Mouse (Mus musculus) adrenal gland (tissue): ENCODE data around the gene Inpp4b.

Source experiments
- intact Hi-C: fragments of 180-260 bp; cut with DNase I; formaldehyde crosslinking; loops from one replicate; pipeline ENCODE4 v1.15.1; 2025

Gene Inpp4b

GRCm38 (mm10) chr8:81694893-81695292 is 352.5 kb downstream of the Inpp4b start:
- intact Hi-C loops = no loop called here

DNA sequence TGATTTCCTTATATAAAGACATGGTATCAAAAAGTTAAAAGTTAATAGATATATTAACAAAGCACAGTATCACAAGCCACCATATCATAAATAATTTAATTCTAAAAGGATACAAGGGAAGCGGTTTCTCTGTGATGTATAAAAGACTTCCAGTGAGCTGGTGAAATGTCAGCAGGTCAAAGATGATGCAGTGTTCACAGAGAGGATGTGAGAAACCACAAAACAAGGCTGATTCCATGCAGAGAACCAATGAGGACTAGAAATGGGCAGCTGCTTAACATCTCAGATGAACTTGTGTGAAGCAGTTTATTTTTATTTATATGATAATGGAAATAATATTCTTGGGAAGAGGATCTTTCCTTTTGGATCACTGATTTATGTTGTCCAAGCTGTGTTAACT is 359.7 kb downstream of the Inpp4b start:
- intact Hi-C loops = no loop called here

- intact Hi-C loops = loop anchor here (2.0 kb wide), 1 partner anchor 61 kb away; no protein-coding TSS in a partner anchor
These were observed 361.4 kb downstream of the Inpp4b start for GRCm38 (mm10) chr8:81703571-81704365.

GRCm38 (mm10) chr8:81707436-81707835 is 365.1 kb downstream of the Inpp4b start:
- intact Hi-C loops = no loop called here

DNA sequence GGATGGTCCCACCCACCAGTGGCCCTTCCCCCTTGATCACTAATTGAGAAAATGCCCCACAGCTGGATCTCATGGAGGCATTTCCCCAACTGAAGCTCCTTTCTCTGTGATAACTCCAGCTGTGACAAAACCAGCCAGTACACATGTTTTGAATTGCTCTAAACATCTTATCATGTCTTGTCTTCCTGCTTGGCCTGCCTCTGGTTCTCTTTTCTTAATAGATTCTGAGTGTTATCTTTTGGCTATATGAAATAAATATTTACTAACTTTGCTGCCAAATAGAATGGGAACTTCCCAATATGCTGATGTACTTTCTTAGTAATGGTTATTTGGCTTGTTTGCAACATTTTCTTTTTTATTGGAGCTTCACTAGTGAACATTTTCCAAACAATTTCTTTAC is 389.0 kb downstream of the Inpp4b start:
- intact Hi-C loops = no loop called here

DNA sequence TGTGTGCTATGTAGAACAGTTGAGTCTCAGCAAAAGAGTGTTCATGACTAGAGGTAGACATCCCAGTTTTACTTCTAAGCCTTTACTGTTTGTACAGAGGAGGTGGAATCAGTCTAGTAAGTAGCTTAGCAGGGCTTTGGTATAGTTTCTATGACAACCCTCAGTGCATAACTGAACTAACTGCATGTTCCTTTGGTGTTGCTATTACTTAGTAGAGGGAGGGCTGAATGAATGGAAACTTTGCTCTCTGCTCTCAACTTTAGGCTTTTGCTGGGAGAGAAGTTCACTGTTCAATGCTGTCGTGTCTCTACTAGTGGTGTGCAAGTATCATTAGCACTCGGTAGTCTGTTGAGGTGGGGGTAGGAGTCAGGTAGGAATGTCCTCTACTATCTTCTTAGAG is 393.3 kb downstream of the Inpp4b start:
- intact Hi-C loops = no loop called here

DNA sequence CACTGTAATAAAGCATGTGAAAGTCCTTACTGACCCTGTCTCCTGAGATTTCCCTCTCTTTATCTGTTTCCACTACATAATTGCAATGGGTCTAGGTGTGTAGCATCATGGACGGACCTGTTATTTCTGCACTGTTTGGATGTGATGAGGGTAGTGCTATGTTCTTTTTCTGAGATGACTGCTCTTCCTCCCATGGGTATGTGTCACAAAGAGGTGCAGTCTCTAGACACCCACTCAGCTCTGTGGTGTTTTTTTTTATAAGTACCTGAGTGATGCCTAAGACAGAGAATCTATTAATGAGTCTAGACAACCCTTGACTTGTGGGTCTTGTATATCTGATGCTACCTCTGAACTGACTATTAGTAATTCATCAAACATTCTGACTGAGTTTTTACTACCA is 393.7 kb downstream of the Inpp4b start:
- intact Hi-C loops = no loop called here

DNA sequence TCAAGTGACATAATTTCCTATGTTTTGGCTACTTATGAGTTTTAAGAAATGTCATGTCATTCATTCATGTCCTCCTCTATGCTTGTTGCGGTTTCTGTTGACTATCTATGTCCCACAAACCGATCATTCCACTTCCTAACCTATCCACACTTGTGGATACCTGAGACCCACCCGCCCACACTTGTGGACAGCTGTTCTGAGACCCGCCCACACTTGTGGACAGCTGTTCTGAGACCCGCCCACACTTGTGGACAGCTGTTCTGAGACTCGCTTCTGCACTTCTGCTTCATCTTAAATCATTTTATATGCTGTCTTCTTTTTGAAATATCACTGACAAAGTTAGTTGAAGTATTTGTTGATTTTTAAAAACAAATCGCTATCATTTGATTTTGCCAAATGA is 400.2 kb downstream of the Inpp4b start:
- intact Hi-C loops = no loop called here

- intact Hi-C loops = no loop called here
These were observed 400.7 kb downstream of the Inpp4b start for GRCm38 (mm10) chr8:81743040-81743439.

GRCm38 (mm10) chr8:81745439-81745838 is 403.1 kb downstream of the Inpp4b start:
- intact Hi-C loops = no loop called here

- intact Hi-C loops = no loop called here
These were observed 408.8 kb downstream of the Inpp4b start for GRCm38 (mm10) chr8:81751159-81751558.

- intact Hi-C loops = no loop called here
These were observed 414.3 kb downstream of the Inpp4b start for GRCm38 (mm10) chr8:81756663-81757062.

GRCm38 (mm10) chr8:81757580-81758144 is 415.3 kb downstream of the Inpp4b start:
- intact Hi-C loops = no loop called here

DNA sequence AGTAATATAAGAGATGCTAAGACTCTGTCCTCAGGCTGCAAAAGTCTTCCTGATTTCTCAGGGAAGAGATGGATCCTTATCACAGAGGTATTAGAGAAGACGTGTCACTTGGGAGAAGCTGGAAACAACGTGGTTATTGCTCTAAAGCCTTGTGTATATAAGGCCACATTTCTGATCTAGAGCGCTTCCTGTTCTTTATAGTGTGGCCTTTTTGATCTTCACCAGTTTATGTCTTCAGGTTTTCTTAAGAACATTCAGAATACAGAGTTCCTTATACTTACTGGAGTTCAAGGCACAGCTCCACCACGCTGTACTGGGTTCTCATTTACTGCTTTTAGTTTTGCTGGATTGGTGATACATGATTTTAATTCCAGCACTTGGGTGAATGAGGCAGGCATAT is 419.1 kb downstream of the Inpp4b start:
- intact Hi-C loops = no loop called here

GRCm38 (mm10) chr8:81766033-81766432 is 423.7 kb downstream of the Inpp4b start:
- intact Hi-C loops = no loop called here

DNA sequence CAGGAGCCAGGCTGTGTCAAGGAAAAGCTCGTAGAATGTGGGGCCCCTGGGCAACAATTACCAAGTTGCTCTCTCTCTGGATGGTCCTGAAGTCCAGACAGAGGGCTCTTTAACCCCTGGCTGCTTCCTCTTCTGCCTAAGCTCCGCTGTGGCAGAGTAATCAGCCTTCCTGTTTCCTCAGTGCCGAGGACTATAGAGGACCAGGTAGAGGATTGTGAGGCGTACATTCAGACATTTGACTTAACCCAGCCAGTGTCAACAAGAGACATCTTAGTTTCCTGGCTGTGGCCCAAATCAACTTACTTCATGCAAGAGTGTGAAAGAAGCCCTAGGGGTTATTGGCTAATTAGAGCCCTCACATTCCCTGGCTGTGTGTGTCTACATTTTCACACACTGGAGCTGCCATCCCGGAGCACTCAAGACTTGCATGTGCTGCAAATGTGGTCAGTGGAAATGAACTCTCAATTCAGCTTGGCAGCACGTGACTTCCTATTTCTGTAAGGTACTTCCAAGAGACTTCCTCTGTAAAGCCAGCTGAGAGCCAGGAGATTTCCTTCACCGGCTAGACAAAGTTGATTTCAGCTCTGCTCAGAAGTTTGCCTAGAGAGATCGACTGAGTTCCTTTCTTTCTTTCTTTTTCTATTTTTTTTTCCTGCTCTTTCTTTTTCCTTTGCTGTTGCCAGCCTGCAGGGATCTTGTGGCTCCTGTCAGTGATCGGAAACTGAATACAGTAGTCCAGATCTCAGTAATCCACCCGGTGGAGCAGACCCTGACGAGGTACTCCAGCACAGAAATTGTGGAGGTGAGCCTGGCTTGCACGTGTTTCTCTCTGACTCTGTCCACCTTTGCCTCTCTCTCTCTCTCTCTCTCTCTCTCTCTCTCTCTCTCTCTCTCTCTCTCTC is 425.3 kb downstream of the Inpp4b start:
- intact Hi-C loops = no loop called here

- intact Hi-C loops = no loop called here
These were observed 425.9 kb downstream of the Inpp4b start for GRCm38 (mm10) chr8:81768313-81768675.

DNA sequence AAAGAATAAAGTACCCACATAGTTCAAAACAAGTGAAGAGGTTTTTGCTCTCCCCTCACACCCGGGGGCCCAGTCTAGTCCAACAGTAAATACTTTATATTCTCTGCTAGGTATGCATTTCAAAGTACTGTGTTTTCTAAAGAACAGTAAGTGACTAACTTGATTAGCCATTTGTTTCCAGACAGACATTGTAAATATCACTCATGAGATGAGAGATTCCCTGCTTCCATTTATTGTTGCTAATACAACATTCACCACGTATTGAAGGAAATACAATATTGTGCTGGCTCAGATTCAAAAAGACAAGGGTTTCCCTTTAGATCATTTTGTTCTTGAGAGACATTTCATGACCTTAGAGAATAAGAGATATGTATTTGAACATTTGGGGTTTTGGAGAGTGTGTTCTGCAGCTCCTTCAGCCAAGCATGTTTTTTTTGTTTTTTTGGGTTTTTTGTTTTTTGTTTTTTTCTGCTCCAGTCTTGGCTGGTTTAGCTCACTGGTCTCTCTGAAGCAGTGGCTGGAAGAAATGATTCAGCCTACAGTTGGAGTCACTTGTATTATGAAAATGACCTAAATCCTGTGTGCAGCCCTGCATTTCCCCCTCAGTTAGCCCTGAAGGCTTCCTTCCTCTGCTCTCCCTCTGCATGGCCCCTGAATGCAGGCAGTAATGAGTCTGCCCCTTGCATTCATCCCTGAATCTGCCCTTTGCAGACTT is 426.5 kb downstream of the Inpp4b start:
- intact Hi-C loops = no loop called here

DNA sequence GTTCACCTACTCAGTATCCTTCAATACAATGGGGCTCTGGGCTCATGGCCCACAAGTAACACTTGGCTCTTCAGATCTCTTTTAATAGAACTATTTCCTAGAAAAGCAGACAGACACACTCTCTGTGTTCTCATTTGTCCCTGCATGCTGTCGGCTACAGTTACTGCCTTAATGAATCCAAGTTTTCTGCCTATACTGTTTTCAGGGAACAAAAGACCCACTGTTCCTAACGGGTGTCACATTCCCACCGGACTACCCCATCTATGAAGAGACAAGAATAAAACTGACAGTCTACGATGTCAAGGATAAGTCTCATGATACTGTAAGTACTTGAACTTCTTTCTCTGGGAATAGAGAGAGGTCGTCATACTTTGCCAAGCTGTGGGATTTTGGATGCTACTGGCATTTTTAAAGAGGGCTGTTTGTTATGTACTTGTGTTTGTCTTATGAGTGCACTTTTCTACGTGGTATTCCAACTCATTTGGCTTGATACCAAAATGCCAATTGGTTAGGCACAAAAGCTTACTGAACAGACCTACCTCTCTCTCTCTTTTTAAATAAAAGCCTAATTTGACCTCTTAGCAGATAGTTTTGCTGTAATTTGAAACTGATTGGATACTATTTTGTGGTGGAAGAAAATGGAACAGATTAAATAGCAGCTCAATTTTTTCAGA is 428.4 kb downstream of the Inpp4b start:
- intact Hi-C loops = no loop called here

GRCm38 (mm10) chr8:81772855-81773254 is 430.5 kb downstream of the Inpp4b start:
- intact Hi-C loops = no loop called here
